Mouse (Mus musculus) midbrain, embryonic 10.5 days (tissue): ENCODE data around the gene Eno3. TPM values are rescaled to one million over a fixed set of nuclear protein-coding genes. Genes with fewer than 3 reads are reported as not detected.

Experiments used
- DNase-seq: peaks from one replicate; pipeline ENCODE4 v3.0.0-alpha.2; 2017; ENCODE audit warnings: low spot score
- H3K27ac ChIP-seq: fragments of 300-500 bp; sonication (generic); replicated peaks from 2 replicates; pipeline ENCODE4 v1.5.1; 2016; ENCODE audit warnings: mild to moderate bottlenecking
- H3K27me3 ChIP-seq: fragments of 300-500 bp; sonication (generic); 2 replicates; pipeline ENCODE4 v1.6.1; 2016; ENCODE audit warnings: low read depth, mild to moderate bottlenecking; ENCODE audit not compliant: poor library complexity, severe bottlenecking
- H3K36me3 ChIP-seq: fragments of 300-500 bp; sonication (generic); 2 replicates; pipeline ENCODE4 v1.6.1; 2016; ENCODE audit warnings: mild to moderate bottlenecking, moderate library complexity
- H3K4me1 ChIP-seq: fragments of 300-500 bp; sonication (generic); 2 replicates; pipeline ENCODE4 v1.6.1; 2016
- H3K4me3 ChIP-seq: fragments of 300-500 bp; sonication (generic); 2 replicates; pipeline ENCODE4 v1.5.1; 2016; ENCODE audit warnings: mild to moderate bottlenecking, moderate library complexity
- H3K9me3 ChIP-seq: fragments of 300-500 bp; sonication (generic); replicated peaks from 2 replicates; pipeline ENCODE4 v1.6.1; 2016; ENCODE audit warnings: mild to moderate bottlenecking
- WGBS: fragments of 180-500 bp; shearing (Covaris S2); methylation state at CpG from one replicate; pipeline ENCODE4 v1.1.7; 2016; 5-methylcytosine and 5-hydroxymethylcytosine counted together
- polyA plus RNA-seq: library from polyadenylated mRNA; unstranded; fragments of >200 nt; fragmentation: Nextera tagmentation; extraction: Ambion mirVana; gene quantifications from 2 replicates; pipeline ENCODE4 v1.2.1, GENCODE M21; 2016

The Eno3 gene
- polyA plus RNA-seq, 1 experiment from 2014 or later = 32.8 TPM

DNA sequence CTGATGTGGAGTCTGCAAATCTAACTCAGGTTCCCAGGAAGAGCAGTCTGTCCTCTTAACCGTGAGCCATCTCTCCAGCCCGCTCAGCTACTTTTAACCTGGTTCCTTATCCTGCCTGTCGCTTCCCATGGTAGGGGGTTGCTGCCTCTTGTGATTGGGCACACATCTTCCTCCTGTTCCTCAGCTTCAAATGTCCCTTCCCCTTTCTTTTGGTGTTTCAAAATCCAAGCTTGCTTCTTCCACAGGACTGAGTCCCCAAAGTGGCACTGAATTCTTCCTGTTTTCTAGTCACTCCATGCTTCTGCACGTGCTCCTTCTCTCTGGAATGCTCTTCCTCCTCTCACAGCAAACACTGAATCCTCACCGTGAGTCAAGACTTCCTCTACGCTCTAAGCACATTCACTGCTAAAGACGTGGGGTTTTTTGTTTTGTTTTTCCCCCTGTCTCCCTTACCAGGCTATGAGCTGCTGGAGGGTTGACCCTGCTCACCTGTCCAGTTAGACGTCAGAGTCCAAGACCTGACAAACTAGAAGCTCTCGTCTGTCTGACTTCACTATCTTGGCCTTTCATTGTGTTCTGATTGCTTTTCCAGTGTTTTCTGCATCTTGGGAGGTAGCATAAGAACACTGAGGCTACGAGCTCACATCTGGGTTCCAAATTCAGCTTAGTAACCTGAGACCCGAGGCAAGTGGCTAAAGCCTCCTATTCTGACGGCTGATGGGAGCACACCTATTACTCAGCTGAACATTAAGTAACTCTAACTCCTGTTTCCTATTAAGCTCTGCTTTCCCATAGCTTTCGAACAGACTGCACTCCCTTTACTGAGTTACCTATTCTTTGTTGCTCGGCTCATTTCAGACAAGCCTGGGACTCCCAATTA is 10.5 kb downstream of the Eno3 start:
- Histone ChIP-seq H3K4me3 (peak overlapping the region; percentile 69), H3K27me3 (no peaks in the 10 kb centered on the region), H3K36me3 (peaks cover 65% of the 10 kb centered on the region), H3K9me3 (no peaks in the 10 kb centered on the region), H3K4me1 (peaks cover 41% of the 10 kb centered on the region), H3K27ac (peak overlapping the region; percentile 95)
- no peak for DNase-seq
- 80% methylated on average over 14 of the region's 14 CpGs for WGBS

GRCm38 (mm10) chr11:70668335-70668770 is 11.4 kb downstream of the Eno3 start:
- peak overlapping the region; percentile 95 for H3K27ac ChIP-seq
- H3K4me1 ChIP-seq = peaks cover 41% of the 10 kb centered on the region
- DNase-seq = no peak
- no peaks in the 10 kb centered on the region for H3K27me3 ChIP-seq
- peaks cover 60% of the 10 kb centered on the region for H3K36me3 ChIP-seq
- H3K9me3 ChIP-seq = no peaks in the 10 kb centered on the region
- 1% methylated on average over 15 of the region's 15 CpGs for WGBS
- peak overlapping the region; percentile 69 for H3K4me3 ChIP-seq

DNA sequence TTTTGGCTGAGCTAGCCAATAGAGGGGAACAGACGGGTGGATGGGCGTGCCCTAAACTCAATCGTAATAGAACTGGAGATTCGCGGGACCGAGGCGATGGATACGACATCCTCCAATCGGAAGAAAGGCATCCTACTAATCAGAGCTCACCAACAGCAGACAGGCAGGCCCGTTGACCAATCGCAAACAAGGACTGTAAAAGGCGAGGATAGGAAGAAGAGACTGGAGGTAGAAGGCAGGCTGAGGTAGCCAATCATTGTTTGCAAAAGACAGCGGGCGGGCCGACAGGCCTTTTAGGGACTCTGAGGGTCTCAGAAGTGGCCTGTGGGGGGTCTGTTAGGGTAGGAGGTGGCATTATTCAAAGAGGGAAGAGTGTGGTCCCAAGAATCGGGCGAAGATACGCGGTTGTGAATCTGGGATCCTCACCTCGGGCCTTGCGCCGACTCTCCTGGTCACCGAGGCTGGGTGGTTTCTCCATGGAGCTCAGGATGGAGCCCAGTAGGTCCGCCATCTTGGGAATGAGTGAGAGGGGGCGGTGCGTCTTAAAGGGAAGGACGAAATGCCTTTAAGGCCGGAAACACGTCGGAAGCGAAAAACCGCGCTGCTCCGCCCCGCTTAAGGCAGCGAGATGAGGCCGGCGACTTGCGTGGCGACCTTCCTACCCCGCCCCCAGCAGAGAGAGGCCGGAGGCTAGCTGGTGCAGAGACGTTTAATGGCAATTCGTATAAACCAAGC is 11.9 kb downstream of the Eno3 start, which contains the start of gene Spag7:
Spag7 (minus strand) TSS at position 646 of the 735 bp plus-strand sequence.
- no peaks in the 10 kb centered on the region for H3K27me3 ChIP-seq
- WGBS = under 1% methylated on average over 44 of the region's 44 CpGs
- H3K4me3 ChIP-seq = peak within 1 kb of the TSS; percentile 69
- H3K4me1 ChIP-seq = peaks cover 39% of the 10 kb centered on the region
- peaks cover 57% of the 10 kb centered on the region for H3K36me3 ChIP-seq
- DNase-seq = peak; percentile 95
- H3K27ac ChIP-seq = peak within 1 kb of the TSS; percentile 95
- H3K9me3 ChIP-seq = no peaks in the 10 kb centered on the region

- Histone ChIP-seq H3K36me3 (peaks cover 57% of the 10 kb centered on the region), H3K27ac (peak overlapping the region; percentile 95), H3K4me3 (peak overlapping the region; percentile 69), H3K27me3 (no peaks in the 10 kb centered on the region), H3K9me3 (no peaks in the 10 kb centered on the region), H3K4me1 (peaks cover 42% of the 10 kb centered on the region)
- DNase-seq = peak; percentile 83
- under 1% methylated on average over 31 of the region's 31 CpGs for WGBS
Observed at GRCm38 (mm10) chr11:70669582-70670345, 12.8 kb downstream of the Eno3 start.

GRCm38 (mm10) chr11:70670483-70670882 is 13.5 kb downstream of the Eno3 start:
- no peak for DNase-seq
- Histone ChIP-seq H3K27ac (peak overlapping the region; percentile 95), H3K9me3 (no peaks in the 10 kb centered on the region), H3K27me3 (no peaks in the 10 kb centered on the region), H3K4me3 (peak overlapping the region; percentile 69), H3K4me1 (peaks cover 42% of the 10 kb centered on the region), H3K36me3 (peaks cover 57% of the 10 kb centered on the region)
- 50% methylated on average over 14 of the region's 14 CpGs for WGBS

DNA sequence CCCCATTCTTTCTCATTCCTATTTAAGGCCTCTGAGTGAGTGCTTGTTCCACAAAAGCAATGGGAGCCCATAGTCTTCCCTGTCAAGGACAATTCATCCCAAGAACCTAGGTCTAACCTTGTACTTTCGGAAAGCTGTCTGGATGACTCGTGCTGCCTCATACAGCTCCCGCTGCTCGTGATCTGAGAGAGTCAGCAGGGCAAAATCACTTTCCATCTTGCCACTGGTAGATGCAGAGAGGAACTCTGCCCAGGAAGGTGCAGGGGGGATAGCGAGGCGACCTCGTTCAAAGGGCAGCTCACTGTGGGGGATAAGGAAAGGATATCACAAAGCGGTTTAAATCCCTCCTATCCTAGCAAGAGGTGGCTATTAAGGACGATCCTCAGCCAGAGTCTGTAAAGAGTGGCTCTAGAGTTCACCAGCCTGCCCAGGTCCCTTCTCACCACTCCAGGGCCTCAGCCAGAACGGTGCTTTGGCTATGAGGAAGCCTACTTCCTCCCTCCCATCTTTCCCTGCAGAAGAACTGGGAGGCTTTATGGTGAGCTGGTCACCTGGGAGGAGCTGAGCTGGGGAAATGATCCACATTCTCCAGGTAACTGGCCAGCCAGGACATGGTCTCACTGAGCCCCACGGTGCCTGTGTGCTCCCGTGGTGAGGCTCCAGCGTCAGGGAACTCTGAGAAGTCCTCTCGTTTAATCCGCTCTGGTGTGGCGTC is 14.5 kb downstream of the Eno3 start:
- peaks cover 58% of the 10 kb centered on the region for H3K36me3 ChIP-seq
- H3K4me3 ChIP-seq = 0 out of 2 replicates have a peak overlapping the region, but pooled peaks have one; percentile 69
- no peak overlapping the region for H3K27ac ChIP-seq
- peaks cover 42% of the 10 kb centered on the region for H3K4me1 ChIP-seq
- H3K27me3 ChIP-seq = no peaks in the 10 kb centered on the region
- no peaks in the 10 kb centered on the region for H3K9me3 ChIP-seq
- 82% methylated on average over 16 of the region's 16 CpGs for WGBS
- DNase-seq = no peak

GRCm38 (mm10) chr11:70674014-70674413 is 17.0 kb downstream of the Eno3 start:
- Histone ChIP-seq H3K4me1 (peaks cover 33% of the 10 kb centered on the region), H3K9me3 (no peaks in the 10 kb centered on the region), H3K36me3 (peaks cover 60% of the 10 kb centered on the region), H3K4me3 (no peak overlapping the region), H3K27ac (no peak overlapping the region), H3K27me3 (no peaks in the 10 kb centered on the region)
- DNase-seq = no peak
- 57% methylated on average over 6 of the region's 6 CpGs for WGBS

- H3K4me1 ChIP-seq = peaks cover 33% of the 10 kb centered on the region
- DNase-seq = no peak
- H3K36me3 ChIP-seq = peaks cover 65% of the 10 kb centered on the region
- no peak overlapping the region for H3K27ac ChIP-seq
- H3K4me3 ChIP-seq = no peak overlapping the region
- H3K27me3 ChIP-seq = no peaks in the 10 kb centered on the region
- 68% methylated on average over 11 of the region's 11 CpGs for WGBS
- H3K9me3 ChIP-seq = no peaks in the 10 kb centered on the region
Observed at GRCm38 (mm10) chr11:70674501-70674900, 17.5 kb downstream of the Eno3 start.

DNA sequence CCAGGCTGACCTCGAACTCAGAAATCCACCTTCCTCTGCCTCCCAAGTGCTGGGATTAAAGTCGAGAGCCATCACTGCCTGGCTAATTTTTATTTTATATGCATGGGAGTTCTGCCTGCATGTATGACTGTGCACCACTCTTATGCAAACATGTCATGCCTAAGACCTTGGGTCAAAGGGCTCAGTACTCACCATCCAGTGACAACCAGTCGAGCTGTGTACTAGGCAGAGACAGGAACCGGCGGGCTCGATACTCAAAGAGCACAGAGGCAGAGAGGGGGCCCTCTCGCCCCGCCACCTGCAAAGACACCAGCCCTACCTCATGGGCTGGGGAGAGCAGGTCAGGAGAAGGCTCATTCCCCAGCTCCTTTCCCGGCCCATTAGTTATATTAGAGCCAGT is 21.1 kb downstream of the Eno3 start:
- H3K36me3 ChIP-seq = peaks cover 70% of the 10 kb centered on the region
- H3K27me3 ChIP-seq = no peaks in the 10 kb centered on the region
- DNase-seq = no peak
- no peak overlapping the region for H3K4me3 ChIP-seq
- no peaks in the 10 kb centered on the region for H3K9me3 ChIP-seq
- H3K27ac ChIP-seq = no peak overlapping the region
- H3K4me1 ChIP-seq = peaks cover 34% of the 10 kb centered on the region
- WGBS = 76% methylated on average over 9 of the region's 9 CpGs

DNA sequence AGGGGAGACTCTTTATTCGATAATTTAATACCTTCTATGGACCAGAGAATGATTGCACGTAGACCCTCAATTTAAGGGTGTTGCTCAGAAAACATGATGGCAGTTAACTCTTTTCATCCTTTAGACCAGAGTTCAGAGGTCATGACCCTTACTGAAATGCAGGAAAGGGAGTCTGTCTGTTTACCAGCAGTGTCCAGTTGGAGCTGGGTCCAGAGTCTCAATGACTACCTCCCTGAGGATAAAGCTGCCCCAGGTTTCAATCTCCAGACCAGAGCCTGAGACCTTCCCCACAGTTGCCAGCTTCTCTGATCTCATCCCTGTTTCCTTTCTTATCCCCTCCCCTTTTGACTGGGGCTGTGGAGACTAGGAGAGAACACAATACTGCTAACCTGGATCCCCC is 21.6 kb downstream of the Eno3 start:
- Histone ChIP-seq H3K36me3 (peaks cover 74% of the 10 kb centered on the region), H3K27me3 (no peaks in the 10 kb centered on the region), H3K4me1 (peaks cover 37% of the 10 kb centered on the region), H3K4me3 (no peak overlapping the region), H3K27ac (no peak overlapping the region), H3K9me3 (no peaks in the 10 kb centered on the region)
- 66% methylated on average over 2 of the region's 2 CpGs for WGBS
- DNase-seq = no peak

DNA sequence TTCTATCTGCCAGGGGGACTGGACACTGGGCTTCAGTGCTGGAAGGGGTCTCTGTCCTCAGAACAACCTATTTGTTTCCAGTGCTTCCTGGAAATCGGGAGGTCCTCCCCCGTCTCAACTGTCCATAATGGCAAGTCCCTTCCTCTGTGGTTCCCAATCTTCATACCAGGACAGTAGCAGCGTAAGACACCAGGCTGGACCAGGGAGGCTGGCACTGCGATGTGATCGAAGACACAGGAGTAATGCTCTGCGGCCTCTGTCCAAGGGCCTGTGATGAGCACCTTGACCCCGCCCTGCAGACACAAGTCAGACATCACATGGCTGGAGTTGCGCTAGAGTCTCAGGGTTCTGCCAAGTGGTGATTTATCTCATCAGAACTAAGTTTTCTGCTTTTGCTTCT is 22.4 kb downstream of the Eno3 start:
- no peaks in the 10 kb centered on the region for H3K9me3 ChIP-seq
- H3K27ac ChIP-seq = no peak overlapping the region
- H3K4me3 ChIP-seq = no peak overlapping the region
- no peak for DNase-seq
- H3K4me1 ChIP-seq = peaks cover 32% of the 10 kb centered on the region
- WGBS = 98% methylated on average over 8 of the region's 8 CpGs
- no peaks in the 10 kb centered on the region for H3K27me3 ChIP-seq
- peaks cover 74% of the 10 kb centered on the region for H3K36me3 ChIP-seq

GRCm38 (mm10) chr11:70679894-70680293 is 22.9 kb downstream of the Eno3 start:
- peaks cover 75% of the 10 kb centered on the region for H3K36me3 ChIP-seq
- H3K9me3 ChIP-seq = no peaks in the 10 kb centered on the region
- WGBS = 93% methylated on average over 8 of the region's 8 CpGs
- no peak overlapping the region for H3K4me3 ChIP-seq
- peaks cover 30% of the 10 kb centered on the region for H3K4me1 ChIP-seq
- H3K27ac ChIP-seq = no peak overlapping the region
- H3K27me3 ChIP-seq = no peaks in the 10 kb centered on the region
- DNase-seq = no peak
